Mouse (Mus musculus): ENCODE results near the gene Krt33a. TPM values are rescaled to one million over a fixed set of nuclear protein-coding genes. Genes with fewer than 3 reads are reported as not detected.

Krt33a gene
- polyA plus RNA-seq, 1 experiment from 2014 or later = not detected

GRCm38 (mm10) chr11:99982731-99983130, 33.3 kb downstream of the Krt33a start:
- H3K9ac ChIP-seq (ENCODE audit: low read length) = no peak overlapping the region
- H3K4me3 ChIP-seq (ENCODE audit: low read depth, low read length) = no peak overlapping the region
- H3K9me3 ChIP-seq (ENCODE audit: control insufficient read depth, low read length) = no peaks in the 10 kb centered on the region
- H3K4me1 ChIP-seq (replicated peaks; ENCODE audit: control insufficient read depth, insufficient read depth, low read length) = no peaks in the 10 kb centered on the region
- 84% methylated on average over 9 of the region's 9 CpGs for WGBS
- no peak overlapping the region for H3K27ac ChIP-seq (ENCODE audit: low read depth)
- no peak overlapping the region for H3K4me2 ChIP-seq (ENCODE audit: low read length)
- ATAC-seq (replicated peaks; ENCODE audit: low FRiP score, low TSS enrichment, low read depth) (no peak), DNase-seq (ENCODE audit: low spot score) (no peak)
- H3K36me3 ChIP-seq (ENCODE audit: control insufficient read depth, insufficient read depth, low read length) = no peaks in the 10 kb centered on the region
- H3K27me3 ChIP-seq (replicated peaks; ENCODE audit: control insufficient read depth, insufficient read depth, low read length) = no peaks in the 10 kb centered on the region

GRCm38 (mm10) chr11:99978953-99979352, 37.1 kb downstream of the Krt33a start, which contains the start of gene Krtap29-1:
TSS of gene Krtap29-1 (minus strand) at chr11:99979053.
- DNase-seq (ENCODE audit: low spot score) = no peak
- 65% methylated on average over 5 of the region's 5 CpGs for WGBS
- H3K36me3 ChIP-seq (ENCODE audit: control insufficient read depth, insufficient read depth, low read length) = no peaks in the 10 kb centered on the region

GRCm38 (mm10) chr11:99965961-99966360, 50.1 kb downstream of the Krt33a start:
- Histone ChIP-seq H3K36me3 (ENCODE audit: control insufficient read depth, insufficient read depth, low read length) (no peaks in the 10 kb centered on the region), H3K9me3 (ENCODE audit: control insufficient read depth, low read length) (no peaks in the 10 kb centered on the region), H3K4me3 (ENCODE audit: low read depth, low read length) (no peak overlapping the region), H3K27me3 (replicated peaks; ENCODE audit: control insufficient read depth, insufficient read depth, low read length) (no peaks in the 10 kb centered on the region), H3K27ac (ENCODE audit: low read depth) (no peak overlapping the region), H3K4me2 (ENCODE audit: low read length) (no peak overlapping the region), H3K9ac (ENCODE audit: low read length) (no peak overlapping the region), H3K4me1 (replicated peaks; ENCODE audit: control insufficient read depth, insufficient read depth, low read length) (no peaks in the 10 kb centered on the region)
- ATAC-seq (replicated peaks; ENCODE audit: low FRiP score, low TSS enrichment, low read depth) (no peak), DNase-seq (ENCODE audit: low spot score) (no peak)
- 8% methylated on average over 2 of the region's 2 CpGs for WGBS

More at GRCm38 (mm10) chr11:99978953-99979352, 37.1 kb downstream of the Krt33a start, which contains the start of gene Krtap29-1:
- no peak within 1 kb of the TSS for H3K27ac ChIP-seq (ENCODE audit: low read depth)
- H3K9me3 ChIP-seq (ENCODE audit: control insufficient read depth, low read length) = no peaks in the 10 kb centered on the region
- H3K9ac ChIP-seq (ENCODE audit: low read length) = no peak within 1 kb of the TSS
- no peaks in the 10 kb centered on the region for H3K27me3 ChIP-seq (replicated peaks; ENCODE audit: control insufficient read depth, insufficient read depth, low read length)
- no peaks in the 10 kb centered on the region for H3K4me1 ChIP-seq (replicated peaks; ENCODE audit: control insufficient read depth, insufficient read depth, low read length)
- no peak within 1 kb of the TSS for H3K4me3 ChIP-seq (ENCODE audit: low read depth, low read length)
- ATAC-seq (replicated peaks; ENCODE audit: low FRiP score, low TSS enrichment, low read depth) = no peak
- no peak within 1 kb of the TSS for H3K4me2 ChIP-seq (ENCODE audit: low read length)

DNA sequence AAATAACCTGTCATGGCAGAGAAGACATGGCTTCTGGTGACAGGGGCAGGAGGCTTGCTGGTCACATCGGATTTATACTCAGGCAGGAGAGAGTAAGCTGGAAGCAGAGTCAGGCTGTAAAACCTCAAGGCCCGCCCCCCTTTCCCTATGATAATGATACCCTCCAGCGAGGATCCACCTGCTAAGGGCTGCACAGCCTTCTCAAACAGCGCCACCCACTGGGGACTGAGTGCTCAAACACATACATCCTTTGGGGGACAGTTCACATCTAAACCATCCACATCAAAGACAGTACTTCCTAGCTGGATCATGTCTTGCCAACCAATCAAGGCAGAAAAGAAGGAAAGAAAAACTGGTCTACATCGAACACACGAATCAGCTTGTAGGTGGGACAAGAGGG, 51.8 kb downstream of the Krt33a start:
- H3K9me3 ChIP-seq (ENCODE audit: control insufficient read depth, low read length) = no peaks in the 10 kb centered on the region
- ATAC-seq (replicated peaks; ENCODE audit: low FRiP score, low TSS enrichment, low read depth) = no peak
- H3K9ac ChIP-seq (ENCODE audit: low read length) = no peak overlapping the region
- no peaks in the 10 kb centered on the region for H3K27me3 ChIP-seq (replicated peaks; ENCODE audit: control insufficient read depth, insufficient read depth, low read length)
- DNase-seq (ENCODE audit: low spot score) = no peak
- no peak overlapping the region for H3K4me3 ChIP-seq (ENCODE audit: low read depth, low read length)
- H3K4me2 ChIP-seq (ENCODE audit: low read length) = no peak overlapping the region
- WGBS = 60% methylated on average over 6 of the region's 6 CpGs
- no peaks in the 10 kb centered on the region for H3K4me1 ChIP-seq (replicated peaks; ENCODE audit: control insufficient read depth, insufficient read depth, low read length)
- no peak overlapping the region for H3K27ac ChIP-seq (ENCODE audit: low read depth)
- no peaks in the 10 kb centered on the region for H3K36me3 ChIP-seq (ENCODE audit: control insufficient read depth, insufficient read depth, low read length)

Other genes with a start within 250 kb of the Krt33a start
- not detected in 2 replicates for gene Gm11595, start 243.3 kb downstream of the Krt33a start, polyA plus RNA-seq (2014; fragmentation: Nextera tagmentation; extraction: Ambion mirVana)
- not detected in 2 replicates for gene Krtap4-8, start 235.5 kb downstream of the Krt33a start, polyA plus RNA-seq (2014; fragmentation: Nextera tagmentation; extraction: Ambion mirVana)
- gene Krtap4-9, start 231.0 kb downstream of the Krt33a start, polyA plus RNA-seq (2014; fragmentation: Nextera tagmentation; extraction: Ambion mirVana) = not detected in 2 replicates
- gene Gm11596, start 222.7 kb downstream of the Krt33a start, polyA plus RNA-seq (2014; fragmentation: Nextera tagmentation; extraction: Ambion mirVana) = not detected in 2 replicates
- not detected in 2 replicates for gene Gm11569, start 217.3 kb downstream of the Krt33a start, polyA plus RNA-seq (2014; fragmentation: Nextera tagmentation; extraction: Ambion mirVana)
- not detected in 2 replicates for gene Gm11554, start 211.8 kb downstream of the Krt33a start, polyA plus RNA-seq (2014; fragmentation: Nextera tagmentation; extraction: Ambion mirVana)
- gene Krtap4-13, start 206.3 kb downstream of the Krt33a start, polyA plus RNA-seq (2014; fragmentation: Nextera tagmentation; extraction: Ambion mirVana) = not detected in 2 replicates
- not detected in 2 replicates for gene Gm11564, start 200.5 kb downstream of the Krt33a start, polyA plus RNA-seq (2014; fragmentation: Nextera tagmentation; extraction: Ambion mirVana)
- not detected in 2 replicates for gene 2300003K06Rik, start 178.1 kb downstream of the Krt33a start, polyA plus RNA-seq (2014; fragmentation: Nextera tagmentation; extraction: Ambion mirVana)
- gene Krtap4-16, start 164.6 kb downstream of the Krt33a start, polyA plus RNA-seq (2014; fragmentation: Nextera tagmentation; extraction: Ambion mirVana) = 0.19 TPM in 1 of 2 replicates, not detected in the other
- not detected in 2 replicates for gene Gm11568, start 158.3 kb downstream of the Krt33a start, polyA plus RNA-seq (2014; fragmentation: Nextera tagmentation; extraction: Ambion mirVana)
- gene Gm11559, start 151.7 kb downstream of the Krt33a start, polyA plus RNA-seq (2014; fragmentation: Nextera tagmentation; extraction: Ambion mirVana) = not detected in 2 replicates
- gene Krtap9-1, start 142.8 kb downstream of the Krt33a start, polyA plus RNA-seq (2014; fragmentation: Nextera tagmentation; extraction: Ambion mirVana) = not detected in 2 replicates
- gene Gm11567, start 137.0 kb downstream of the Krt33a start, polyA plus RNA-seq (2014; fragmentation: Nextera tagmentation; extraction: Ambion mirVana) = not detected in 2 replicates
- gene Krtap31-1, start 108.3 kb downstream of the Krt33a start, polyA plus RNA-seq (2014; fragmentation: Nextera tagmentation; extraction: Ambion mirVana) = not detected in 2 replicates
- gene Gm11565, start 101.5 kb downstream of the Krt33a start, polyA plus RNA-seq (2014; fragmentation: Nextera tagmentation; extraction: Ambion mirVana) = not detected in 2 replicates
- gene Krtap31-2, start 79.9 kb downstream of the Krt33a start, polyA plus RNA-seq (2014; fragmentation: Nextera tagmentation; extraction: Ambion mirVana) = not detected in 2 replicates
- not detected in 2 replicates for gene Krtap9-5, start 67.7 kb downstream of the Krt33a start, polyA plus RNA-seq (2014; fragmentation: Nextera tagmentation; extraction: Ambion mirVana)
- not detected in 2 replicates for gene Krtap29-1, start 37.2 kb downstream of the Krt33a start, polyA plus RNA-seq (2014; fragmentation: Nextera tagmentation; extraction: Ambion mirVana)
- gene Krtap16-1, start 29.6 kb downstream of the Krt33a start, polyA plus RNA-seq (2014; fragmentation: Nextera tagmentation; extraction: Ambion mirVana) = not detected in 2 replicates
- not detected in 2 replicates for gene Krtap17-1, start 22.2 kb downstream of the Krt33a start, polyA plus RNA-seq (2014; fragmentation: Nextera tagmentation; extraction: Ambion mirVana)
- 0.11 TPM in 1 of 2 replicates, not detected in the other for gene Krt33b, start 13.7 kb upstream of the Krt33a start, polyA plus RNA-seq (2014; fragmentation: Nextera tagmentation; extraction: Ambion mirVana)
- gene Krt34, start 25.3 kb upstream of the Krt33a start, polyA plus RNA-seq (2014; fragmentation: Nextera tagmentation; extraction: Ambion mirVana) = not detected in 2 replicates
- not detected in 2 replicates for gene Krt31, start 34.3 kb upstream of the Krt33a start, polyA plus RNA-seq (2014; fragmentation: Nextera tagmentation; extraction: Ambion mirVana)
- not detected in 2 replicates for gene Krt32, start 72.0 kb upstream of the Krt33a start, polyA plus RNA-seq (2014; fragmentation: Nextera tagmentation; extraction: Ambion mirVana)
- not detected in 2 replicates for gene Krt35, start 80.0 kb upstream of the Krt33a start, polyA plus RNA-seq (2014; fragmentation: Nextera tagmentation; extraction: Ambion mirVana)
- gene Krt36, start 89.4 kb upstream of the Krt33a start, polyA plus RNA-seq (2014; fragmentation: Nextera tagmentation; extraction: Ambion mirVana) = 0.11 and 0.13 TPM in 2 replicates
- gene Krt13, start 105.4 kb upstream of the Krt33a start, polyA plus RNA-seq (2014; fragmentation: Nextera tagmentation; extraction: Ambion mirVana) = 0.11 TPM in 1 of 2 replicates, not detected in the other
- 1.3 TPM in 2 replicates for gene Krt15, start 119.7 kb upstream of the Krt33a start, polyA plus RNA-seq (2014; fragmentation: Nextera tagmentation; extraction: Ambion mirVana)
- gene Krt19, start 132.5 kb upstream of the Krt33a start, polyA plus RNA-seq (2014; fragmentation: Nextera tagmentation; extraction: Ambion mirVana) = 359 and 374 TPM in 2 replicates
- not detected in 2 replicates for gene Krt9, start 177.0 kb upstream of the Krt33a start, polyA plus RNA-seq (2014; fragmentation: Nextera tagmentation; extraction: Ambion mirVana)
- 5.7 and 6.0 TPM in 2 replicates for gene Krt14, start 191.3 kb upstream of the Krt33a start, polyA plus RNA-seq (2014; fragmentation: Nextera tagmentation; extraction: Ambion mirVana)
- not detected in 2 replicates for gene Krt16, start 232.7 kb upstream of the Krt33a start, polyA plus RNA-seq (2014; fragmentation: Nextera tagmentation; extraction: Ambion mirVana)
- gene Krt17, start 244.8 kb upstream of the Krt33a start, polyA plus RNA-seq (2014; fragmentation: Nextera tagmentation; extraction: Ambion mirVana) = 8.7 and 9.9 TPM in 2 replicates

Measured in intestine, embryonic 14.5 days (tissue).